Mouse (Mus musculus) mature B cell (primary cell): ENCODE data around the gene Hoxb5.

Source experiments
- in situ Hi-C: fragments of 300-500 bp; cut with MboI; formaldehyde crosslinking; loops from 2 replicates; pipeline ENCODE4 v1.14.3; 2019

Hoxb5 gene

DNA sequence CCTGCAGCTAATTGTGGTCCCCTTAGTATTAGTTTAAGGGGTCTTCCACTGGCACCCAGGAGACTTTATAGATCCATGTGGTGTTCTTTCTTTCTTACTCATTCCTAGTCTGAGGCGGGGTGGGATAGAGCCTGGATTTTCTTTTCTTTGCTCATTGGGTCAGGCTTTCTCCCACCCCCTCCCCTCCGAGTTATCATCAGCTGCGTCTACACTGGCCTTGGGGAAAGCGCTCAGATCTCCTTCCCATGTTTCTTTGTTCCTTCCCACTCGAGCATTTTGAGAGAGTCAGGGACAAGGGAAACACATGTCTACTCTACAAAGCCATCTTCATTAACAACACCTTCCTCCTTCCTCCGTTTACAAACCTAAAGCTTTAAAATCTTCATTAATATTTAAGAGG lies 33.9 kb downstream of the Hoxb5 start:
- in situ Hi-C loops = no loop called here

DNA sequence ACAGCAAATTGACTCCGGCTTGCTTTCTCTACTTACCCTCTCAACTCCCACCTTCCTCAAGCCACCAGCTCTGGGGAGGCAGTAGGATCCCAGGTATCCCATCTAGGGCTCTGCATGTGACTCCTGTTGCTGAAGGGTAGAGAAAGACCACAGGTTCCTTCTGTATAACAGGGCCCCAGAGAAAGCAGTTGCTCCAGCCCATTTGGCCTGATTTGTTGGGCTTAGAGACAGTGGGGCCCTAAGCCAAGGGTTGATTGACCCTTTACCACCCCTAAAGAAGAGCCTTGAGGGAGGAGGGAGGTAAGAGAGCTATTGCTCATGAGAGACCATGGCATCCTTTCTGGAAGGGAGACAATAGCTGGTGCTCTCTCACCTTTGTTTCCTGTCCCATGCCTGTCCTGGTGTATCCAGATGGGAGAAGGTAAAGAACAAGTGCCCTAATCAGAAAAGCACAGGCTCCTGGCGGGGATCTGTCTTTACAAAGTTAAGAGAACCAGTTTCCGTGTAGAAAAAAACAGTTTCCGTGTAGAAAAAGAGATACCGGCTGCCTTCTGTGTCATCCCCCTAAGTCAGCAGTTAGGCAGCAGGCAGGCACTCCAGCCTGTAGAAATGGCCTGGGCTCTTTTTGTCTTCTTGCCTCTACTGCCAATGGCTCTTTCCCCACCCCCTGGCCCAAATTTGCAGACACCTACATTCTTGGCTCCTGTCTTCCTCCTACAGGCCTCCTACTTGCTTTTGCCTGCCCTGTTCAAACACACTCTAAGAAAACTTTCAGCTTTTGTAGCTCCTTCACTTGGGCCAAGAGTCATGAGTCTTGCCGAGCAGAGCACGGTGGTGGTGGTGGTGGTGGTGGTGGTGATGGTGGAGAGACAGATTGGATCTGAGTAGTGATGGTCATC lies 36.1 kb downstream of the Hoxb5 start:
- in situ Hi-C loops = no loop called here

DNA sequence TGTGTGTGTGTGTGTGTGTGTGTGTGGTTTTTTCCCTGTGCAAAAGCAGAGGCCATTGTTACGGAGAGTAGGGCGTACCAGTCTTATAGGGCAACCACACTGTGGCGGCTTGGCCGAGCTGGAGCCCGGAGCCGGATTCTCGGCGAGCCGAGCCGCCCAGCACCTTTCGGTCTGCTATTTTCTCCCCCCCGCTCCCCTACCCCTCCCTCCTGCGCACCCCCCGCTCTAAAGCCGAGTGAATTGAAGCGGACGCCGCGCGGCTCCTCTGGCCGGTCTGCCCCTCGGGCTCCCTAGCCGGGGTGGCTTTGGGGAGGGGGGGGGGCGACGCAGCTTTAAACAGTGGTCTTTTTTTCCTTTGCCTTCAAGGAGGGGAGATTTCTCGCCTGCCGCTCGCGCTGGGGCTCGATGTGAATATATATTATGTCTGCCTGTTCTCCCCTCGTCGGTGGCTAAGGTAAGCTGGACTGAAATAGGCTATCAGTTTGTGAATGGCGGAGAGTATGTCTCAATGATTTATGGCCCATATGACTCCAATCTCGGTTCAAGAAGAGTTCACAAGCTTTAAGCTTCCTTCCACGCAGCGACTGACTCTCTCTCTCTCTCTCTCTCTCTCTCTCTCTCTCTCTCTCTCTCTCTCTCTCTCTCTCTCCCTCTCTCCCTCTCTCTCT lies 37.7 kb downstream of the Hoxb5 start:
- in situ Hi-C loops = no loop called here

DNA sequence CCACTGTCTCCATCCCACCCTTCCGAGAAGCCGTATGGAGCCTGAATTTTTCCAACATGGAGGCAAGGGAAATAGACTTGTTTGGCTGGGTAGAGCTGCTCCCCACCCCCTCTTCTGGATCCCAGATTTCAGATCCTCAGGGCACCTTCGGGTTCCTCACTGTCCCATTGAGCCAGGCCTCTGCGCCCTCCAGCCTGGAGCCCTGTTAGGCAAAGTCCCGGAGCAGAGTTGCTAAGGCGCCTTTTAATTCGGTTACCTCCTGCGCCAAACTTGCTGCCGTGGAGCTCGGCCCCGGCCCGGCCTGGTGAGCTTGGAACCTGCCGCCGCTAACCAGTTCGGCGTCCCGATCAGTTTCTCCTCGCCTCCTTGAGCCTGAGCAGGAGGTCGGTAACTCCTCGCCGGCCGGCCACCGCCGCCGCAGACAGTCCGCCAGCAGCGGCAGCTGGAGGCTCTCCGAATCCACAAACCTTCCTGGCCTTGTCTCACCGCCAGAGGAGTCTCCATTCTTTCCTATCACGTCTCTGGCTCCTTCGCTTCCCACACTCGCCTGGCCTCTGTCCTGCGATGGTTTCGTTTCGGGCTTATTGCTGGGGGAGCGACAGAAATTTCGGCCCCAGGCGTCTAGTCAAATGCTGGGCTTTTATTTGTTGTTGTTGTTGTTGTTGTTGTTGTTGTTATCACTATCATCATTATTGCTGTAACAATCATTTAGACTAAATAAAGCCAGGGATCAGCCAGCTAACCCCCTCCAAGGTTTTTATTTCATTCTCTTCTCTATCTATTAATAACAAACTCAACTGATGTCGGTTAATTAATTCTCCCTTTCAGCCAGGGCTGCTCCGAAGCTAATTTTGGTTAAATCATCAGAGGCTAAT lies 38.8 kb downstream of the Hoxb5 start:
- in situ Hi-C loops = no loop called here

DNA sequence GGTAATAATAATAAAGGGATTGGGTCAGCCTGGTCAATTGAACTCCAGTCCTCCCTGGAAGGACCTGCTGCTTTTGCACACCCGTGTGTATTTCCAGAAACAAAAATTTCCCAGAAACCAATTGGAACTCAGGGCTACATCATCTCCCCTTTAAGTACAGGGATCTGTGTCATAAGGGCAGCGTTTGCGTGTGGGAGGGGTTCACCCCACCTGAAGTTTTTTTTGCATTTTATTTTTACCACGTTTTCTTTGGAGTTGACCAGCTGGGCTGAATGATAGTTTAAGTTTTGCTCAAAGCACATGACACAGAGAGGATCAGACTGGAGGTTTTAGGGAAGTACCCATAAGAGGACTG lies 39.4 kb downstream of the Hoxb5 start:
- in situ Hi-C loops = no loop called here

DNA sequence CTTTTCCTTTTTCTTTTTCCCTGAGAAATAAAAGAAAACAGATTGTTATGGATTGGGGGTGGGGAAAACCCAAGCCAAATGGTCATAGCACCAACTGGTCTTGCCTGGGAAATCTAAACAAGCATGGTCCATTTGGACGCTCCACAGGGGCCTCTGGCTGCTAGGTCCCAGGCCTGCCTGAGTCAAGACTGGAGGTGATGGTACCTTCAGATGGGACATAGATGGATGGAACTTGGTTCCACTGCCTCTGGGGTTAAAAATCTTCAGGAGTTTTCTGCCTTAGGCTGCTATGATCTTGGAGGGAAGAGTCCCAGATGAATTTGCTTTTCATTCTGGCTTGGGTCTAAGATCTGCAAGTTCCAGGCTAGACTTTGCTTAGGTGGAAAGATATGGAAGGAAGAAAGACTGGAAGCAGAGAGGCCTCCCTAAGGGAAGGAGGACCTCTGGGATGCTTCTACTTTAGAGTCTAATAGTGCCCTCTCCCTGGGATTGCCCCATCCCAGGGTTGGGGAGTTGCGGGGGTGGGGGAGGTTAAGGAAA lies 40.1 kb downstream of the Hoxb5 start:
- in situ Hi-C loops = no loop called here

DNA sequence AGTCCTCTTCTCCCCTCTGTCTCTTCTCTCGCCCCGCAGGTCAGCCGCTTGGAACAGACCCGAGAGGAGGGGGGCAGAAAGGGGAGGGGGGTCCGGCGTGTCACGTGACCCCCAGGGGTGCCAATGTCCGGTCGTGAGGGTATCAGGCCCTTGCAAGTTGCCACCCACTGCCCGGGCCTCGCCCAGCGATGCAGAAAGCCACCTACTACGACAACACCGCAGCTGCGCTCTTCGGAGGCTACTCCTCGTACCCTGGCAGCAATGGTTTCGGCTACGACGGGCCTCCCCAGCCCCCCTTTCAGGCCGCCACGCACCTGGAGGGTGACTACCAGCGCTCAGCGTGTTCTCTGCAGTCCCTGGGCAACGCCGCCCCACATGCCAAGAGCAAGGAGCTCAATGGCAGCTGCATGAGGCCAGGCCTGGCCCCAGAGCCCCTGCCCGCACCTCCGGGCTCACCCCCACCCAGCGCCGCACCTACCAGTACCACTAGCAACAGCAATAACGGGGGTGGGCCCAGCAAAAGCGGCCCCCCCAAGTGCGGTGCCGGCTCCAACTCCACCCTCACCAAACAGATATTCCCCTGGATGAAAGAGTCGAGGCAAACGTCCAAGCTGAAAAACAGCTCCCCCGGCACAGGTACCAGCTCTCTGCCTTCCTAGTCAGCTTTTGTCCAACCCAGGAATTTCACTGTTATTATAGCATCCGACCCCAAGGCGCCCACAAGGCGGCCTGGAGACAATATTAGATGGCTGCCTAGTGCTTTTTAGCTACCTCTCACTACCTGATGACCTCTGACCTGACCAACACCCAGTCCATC lies 41.1 kb downstream of the Hoxb5 start:
- in situ Hi-C loops = no loop called here

DNA sequence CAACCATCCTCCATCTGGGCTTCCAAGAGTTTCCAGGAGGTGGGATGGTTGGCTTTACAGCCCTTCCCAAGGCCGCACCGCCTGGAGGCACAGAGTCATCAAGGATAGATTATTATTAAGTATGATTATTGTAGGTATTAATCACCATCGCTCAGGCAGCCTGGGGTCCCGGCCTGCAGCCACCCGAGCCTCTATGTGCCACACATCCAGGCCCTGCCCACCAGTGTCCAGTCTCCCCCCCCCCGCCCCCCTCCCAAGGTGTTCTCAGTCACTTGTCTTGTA lies 41.7 kb downstream of the Hoxb5 start:
- in situ Hi-C loops = no loop called here

DNA sequence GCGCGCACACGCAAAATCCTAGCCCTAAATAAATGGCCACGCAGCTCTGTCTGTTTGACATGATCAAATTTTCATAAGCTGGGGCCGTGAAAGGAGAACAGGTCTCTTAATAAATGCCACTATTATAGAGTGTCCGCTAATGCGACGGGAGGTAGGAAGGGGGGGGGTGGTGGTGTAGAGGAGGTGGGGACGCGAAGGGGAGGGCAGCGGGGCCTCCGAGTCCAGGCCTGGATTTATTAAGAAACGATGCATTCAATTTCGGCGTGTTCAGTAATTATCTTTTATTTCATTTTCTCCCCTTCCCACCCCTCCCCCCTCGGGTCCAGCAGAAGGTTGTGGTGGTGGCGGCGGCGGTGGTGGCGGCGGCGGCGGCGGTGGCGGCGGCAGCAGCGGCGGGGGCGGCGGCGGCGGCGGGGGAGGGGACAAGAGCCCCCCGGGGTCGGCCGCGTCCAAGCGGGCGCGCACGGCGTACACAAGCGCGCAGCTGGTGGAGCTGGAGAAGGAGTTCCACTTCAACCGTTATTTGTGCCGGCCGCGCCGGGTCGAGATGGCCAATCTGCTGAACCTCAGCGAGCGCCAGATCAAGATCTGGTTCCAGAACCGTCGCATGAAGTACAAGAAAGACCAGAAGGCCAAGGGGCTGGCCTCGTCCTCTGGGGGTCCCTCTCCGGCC lies 42.2 kb downstream of the Hoxb5 start:
- in situ Hi-C loops = no loop called here

DNA sequence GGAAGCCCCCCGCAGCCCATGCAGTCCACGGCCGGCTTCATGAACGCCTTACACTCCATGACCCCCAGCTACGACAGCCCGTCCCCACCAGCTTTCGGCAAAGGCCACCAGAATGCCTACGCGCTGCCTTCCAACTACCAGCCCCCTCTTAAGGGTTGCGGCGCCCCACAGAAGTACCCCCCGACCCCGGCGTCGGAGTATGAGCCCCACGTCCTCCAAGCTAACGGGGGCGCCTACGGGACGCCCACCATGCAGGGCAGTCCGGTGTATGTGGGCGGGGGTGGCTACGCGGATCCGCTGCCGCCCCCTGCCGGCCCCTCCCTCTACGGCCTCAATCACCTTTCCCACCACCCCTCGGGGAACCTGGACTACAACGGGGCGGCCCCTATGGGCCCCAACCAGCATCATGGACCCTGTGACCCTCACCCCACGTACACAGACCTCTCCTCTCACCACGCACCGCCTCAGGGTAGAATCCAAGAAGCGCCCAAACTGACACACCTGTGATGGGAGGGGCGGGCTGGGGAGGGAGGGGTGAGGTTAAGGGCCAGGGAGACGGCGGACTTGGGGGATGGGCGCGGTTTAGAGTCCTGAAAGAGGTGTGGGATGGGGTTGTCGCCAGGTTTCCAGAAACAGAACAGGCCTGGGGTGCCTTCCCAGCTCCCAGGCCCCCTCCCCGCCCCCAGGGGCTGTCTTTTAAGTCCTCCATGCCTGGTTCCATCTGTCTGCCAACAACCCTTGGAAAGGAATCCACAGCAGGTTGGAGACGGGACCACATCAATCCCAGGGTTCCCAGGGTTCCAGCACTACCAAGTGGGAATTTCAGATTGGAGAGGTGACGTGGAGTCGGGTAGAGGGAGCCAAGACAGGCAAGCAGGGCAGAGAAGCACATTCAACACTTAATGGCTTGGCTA lies 43.0 kb downstream of the Hoxb5 start:
- in situ Hi-C loops = no loop called here

DNA sequence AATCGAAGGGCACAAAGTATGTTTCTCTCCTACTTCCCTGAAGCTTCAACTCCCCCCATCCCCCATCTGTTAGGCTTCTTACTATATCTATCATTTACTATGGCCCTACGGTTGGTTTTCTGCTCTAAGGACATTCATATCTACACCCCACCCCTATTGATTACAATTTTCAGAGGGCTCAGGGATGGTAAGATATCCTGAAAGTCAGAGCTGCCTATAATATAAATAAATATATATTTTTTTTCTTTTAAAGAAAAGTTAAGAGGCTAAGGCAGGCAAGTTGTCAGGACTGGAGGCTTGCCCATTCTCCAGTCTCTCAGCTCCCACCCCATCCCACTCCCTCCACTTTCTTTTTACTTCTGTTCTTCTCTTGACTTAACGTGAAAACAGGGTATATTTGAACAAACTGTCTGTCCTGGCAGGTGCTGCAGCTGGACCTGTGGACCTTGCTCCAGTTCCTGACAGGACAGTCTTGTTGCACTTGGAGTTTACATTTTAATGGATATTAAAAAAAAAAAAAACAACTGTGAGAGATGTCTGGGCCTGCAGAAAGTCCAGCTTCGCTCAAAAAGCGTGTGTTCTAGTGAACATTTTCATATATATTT lies 43.9 kb downstream of the Hoxb5 start:
- in situ Hi-C loops = no loop called here

DNA sequence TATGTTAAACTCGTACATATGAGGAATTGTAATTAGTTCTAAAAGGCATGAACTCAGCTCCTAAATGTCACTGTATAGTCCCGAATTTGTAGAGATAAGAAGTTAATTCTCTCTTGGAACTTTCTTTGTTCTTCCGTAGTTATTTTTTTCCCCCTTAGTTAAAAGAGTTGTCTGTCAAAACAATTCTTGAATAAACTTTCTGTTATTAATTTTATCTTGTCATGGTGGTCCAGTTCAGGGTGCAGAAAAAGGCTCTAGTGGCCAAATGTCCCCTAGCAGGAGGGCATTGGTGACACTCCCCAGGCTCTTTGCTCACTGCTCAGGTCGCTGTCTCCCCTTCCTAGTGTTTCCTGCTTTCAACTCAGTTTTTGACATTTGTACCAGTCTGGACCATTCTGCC lies 44.6 kb downstream of the Hoxb5 start:
- in situ Hi-C loops = no loop called here

DNA sequence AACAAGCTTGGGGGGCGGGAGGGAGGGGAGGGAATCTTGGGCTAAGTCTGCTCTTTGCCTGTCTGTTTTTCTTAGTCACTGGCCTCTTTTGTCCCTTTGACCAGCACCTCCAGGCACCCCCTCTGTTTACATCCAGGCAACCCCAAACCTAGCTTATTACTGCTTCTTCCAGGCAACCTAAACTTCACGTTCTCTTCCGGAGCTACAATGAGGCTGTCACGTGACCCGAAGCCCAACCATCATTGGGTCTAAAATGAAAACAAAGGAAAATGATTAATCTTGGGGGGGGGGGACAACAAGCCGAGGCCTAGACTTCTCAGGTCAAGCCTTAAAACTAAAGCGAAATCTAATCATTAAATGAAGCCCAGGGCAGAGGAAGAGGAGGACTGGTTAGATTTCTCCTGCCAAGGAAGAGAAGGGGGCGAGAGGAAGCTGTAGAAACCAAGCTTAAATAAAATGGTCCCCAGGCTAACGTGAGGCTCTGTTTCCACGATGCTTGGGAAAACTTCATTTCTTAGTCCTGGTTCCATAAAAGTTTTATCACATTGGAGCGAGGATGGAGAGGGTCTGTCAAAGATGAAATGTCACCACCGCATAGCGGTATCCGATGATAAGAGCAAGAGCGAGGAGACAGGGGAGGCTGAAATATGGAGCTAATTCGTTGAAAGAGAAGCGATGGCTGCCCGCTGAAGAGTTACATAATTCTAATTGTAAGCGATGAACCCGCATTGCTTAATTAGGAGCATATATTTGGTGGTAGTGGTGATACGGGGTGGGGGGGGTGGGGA lies 45.2 kb downstream of the Hoxb5 start:
- in situ Hi-C loops = no loop called here

DNA sequence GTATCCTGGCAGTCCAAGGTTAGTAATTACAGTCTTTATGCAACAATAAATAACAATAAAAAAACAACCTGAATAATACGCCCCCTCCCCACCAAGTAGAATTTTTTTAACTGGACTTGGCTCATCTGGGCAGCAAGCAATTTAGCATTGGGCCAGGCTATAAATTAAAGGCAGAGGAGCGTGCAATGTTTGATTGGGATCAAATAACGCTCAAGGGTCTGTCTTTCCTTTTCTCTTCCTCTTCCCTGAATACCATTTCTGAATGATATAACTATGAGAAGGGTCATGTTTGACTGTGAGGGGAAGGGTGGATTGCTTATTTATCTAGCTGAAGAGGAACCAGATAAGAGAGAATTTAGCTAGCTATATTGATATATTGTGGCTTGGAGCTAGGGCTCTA lies 45.9 kb downstream of the Hoxb5 start:
- in situ Hi-C loops = no loop called here

DNA sequence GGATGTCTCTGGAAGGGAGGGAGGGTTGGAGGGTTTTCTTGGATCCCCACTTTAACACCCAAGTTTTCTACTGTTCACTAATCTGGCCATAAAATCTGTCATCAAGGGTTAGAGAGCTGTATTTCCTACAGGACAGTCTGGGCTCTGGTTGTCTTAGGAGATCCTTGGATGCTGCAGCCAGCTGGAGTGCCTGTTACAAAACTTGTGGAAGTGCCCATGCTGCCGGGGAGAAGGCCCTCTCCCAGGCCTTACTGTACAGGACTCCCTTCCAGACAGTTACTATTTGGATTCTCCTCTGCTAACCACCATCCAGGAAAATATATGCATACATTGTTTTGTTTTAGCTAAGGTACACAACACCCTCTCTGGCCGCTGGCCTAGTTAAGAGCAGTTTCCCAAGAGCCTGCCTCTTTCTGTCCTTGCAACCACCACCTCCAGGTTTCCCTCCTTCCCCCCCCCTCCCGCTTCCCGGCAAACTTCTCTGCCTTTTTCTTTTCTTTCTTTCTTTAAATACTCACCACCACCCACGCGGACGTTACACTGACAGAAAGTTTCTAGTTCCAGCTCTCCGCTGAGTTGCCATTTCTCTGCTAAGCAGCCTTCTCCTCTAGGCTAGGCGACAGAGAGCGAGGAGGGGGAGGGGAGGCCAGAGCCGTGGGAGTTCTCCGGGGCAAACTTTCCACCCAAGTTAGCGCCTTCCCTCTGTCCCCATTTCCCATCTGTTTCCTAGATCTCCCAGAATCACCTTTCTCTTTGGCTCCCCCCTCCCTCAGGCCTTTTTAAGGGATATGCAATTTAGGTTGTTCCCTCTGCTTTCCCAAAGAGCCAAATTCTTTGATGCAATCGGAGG lies 46.6 kb downstream of the Hoxb5 start:
- in situ Hi-C loops = no loop called here

DNA sequence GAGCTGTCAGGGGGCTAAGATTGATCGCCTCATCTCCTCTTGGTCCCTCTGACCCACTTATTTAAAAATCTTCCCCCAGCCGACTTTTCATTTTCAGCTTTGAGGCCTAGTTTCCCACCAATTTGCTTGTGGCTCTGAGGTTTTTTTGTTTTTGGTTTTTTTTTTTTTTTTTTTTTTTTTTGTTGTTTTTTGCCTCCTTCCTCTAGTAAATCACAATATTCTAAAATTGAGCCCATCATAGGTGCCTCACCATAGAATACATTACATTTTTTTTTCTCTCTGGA lies 47.1 kb downstream of the Hoxb5 start, which contains the start of gene Hoxb2:
TSS of gene Hoxb2 (plus strand) at position 185 of the 284 bp plus-strand sequence.
- in situ Hi-C loops = no loop called here

DNA sequence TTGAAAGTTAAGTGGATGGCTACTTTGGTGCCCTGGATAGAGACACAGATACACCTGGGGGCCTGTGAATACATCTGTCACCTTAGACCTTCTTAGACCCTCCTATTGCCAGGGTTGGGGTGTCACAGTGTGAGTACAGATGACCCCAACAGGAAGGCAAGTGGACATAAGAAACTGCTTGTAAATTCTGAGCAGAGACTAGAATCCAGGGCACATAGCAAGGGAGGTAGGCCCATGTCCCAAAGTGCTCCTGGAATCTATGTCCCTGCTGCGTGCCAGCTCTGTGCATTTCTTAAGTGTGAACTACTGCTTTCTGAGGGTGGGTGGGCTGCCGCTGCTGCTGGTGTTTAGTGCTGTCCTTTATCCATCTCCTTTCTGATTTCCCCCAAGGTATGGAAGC lies 47.7 kb downstream of the Hoxb5 start:
- in situ Hi-C loops = no loop called here

DNA sequence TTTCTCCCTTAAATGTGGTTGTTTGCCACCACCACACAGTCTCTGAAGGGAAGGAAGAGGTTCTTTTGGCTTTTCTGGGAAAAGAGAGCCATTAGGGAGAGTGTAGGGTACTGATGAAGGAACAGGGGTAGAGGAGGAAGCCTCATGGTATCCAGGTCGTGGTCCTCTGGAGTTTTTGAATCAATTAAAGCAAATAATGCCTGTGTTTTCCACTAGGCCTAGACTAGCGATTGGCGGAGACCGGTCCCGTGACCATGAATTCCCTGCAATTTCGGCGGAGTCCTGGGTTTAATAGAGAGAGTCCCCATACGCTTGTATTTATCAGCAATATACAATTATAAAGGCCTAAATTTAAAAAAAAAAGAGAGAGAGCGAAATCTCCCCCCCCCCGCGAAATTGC lies 48.2 kb downstream of the Hoxb5 start:
- in situ Hi-C loops = no loop called here
